In genomic region chr1:156222205-156223000, GRCm38 (mm10) we compare ENCODE assay signal across 11 mouse cellular contexts. TPM values are rescaled to one million over a fixed set of nuclear protein-coding genes. Genes with fewer than 3 reads are reported as not detected.
A peak's percentile ranks its signal among the peaks of the same experiment; 100 is the strongest.
DNase-seq lines count a peak whose midpoint lies in the region; ATAC-seq and TF ChIP-seq lines count a peak whose summit lies in the region.
"Had no signal": no experiment of that assay in that cellular context is flagged by ENCODE, and none has a peak within 500 bp of the region (broad histone marks: within the 10 kb centered on the region; RNA-seq: fewer than 3 reads in every experiment).

No protein-coding gene starts in this region.

- no peaks in the 10 kb centered on the region for H3K9me3 ChIP-seq in forebrain, embryonic 11.5 days (ENCODE audit: control insufficient read depth, low read length)
- no peaks in the 10 kb centered on the region for H3K9me3 ChIP-seq in forebrain, embryonic 15.5 days
- no peaks in the 10 kb centered on the region for H3K9me3 ChIP-seq in hindbrain, embryonic 13.5 days
- no peaks in the 10 kb centered on the region for H3K9me3 ChIP-seq in midbrain, embryonic 13.5 days

- intact Hi-C loops in gastrocnemius, adult 2 months (cut with DNase I), result no loop called here

- H3K27me3 ChIP-seq in forebrain, embryonic 11.5 days (ENCODE audit: control insufficient read depth, insufficient read depth, low read length), result no peaks in the 10 kb centered on the region
- no peaks in the 10 kb centered on the region for H3K27me3 ChIP-seq in forebrain, embryonic 15.5 days
- no peaks in the 10 kb centered on the region for H3K27me3 ChIP-seq in hindbrain, embryonic 13.5 days
- H3K27me3 ChIP-seq in midbrain, embryonic 13.5 days, result no peaks in the 10 kb centered on the region

- no peaks in the 10 kb centered on the region for H3K36me3 ChIP-seq in forebrain, embryonic 11.5 days (ENCODE audit: control insufficient read depth, insufficient read depth, low read length)
- no peaks in the 10 kb centered on the region for H3K36me3 ChIP-seq in forebrain, embryonic 15.5 days
- H3K36me3 ChIP-seq in hindbrain, embryonic 13.5 days, result no peaks in the 10 kb centered on the region
- no peaks in the 10 kb centered on the region for H3K36me3 ChIP-seq in midbrain, embryonic 13.5 days

- H3K4me3 ChIP-seq in forebrain, embryonic 11.5 days (ENCODE audit: low read depth, low read length), result no peak overlapping the region
- H3K4me3 ChIP-seq in forebrain, embryonic 15.5 days, result no peak overlapping the region
- no peak overlapping the region for H3K4me3 ChIP-seq in hindbrain, embryonic 13.5 days
- H3K4me3 ChIP-seq in midbrain, embryonic 13.5 days (replicated peaks), result no peak overlapping the region
- no peak overlapping the region for H3K4me3 ChIP-seq in gastrocnemius, adult 2 months

- 0 out of 2 replicates have a peak, but pooled peaks have one; percentile 56 for ATAC-seq in forebrain, embryonic 11.5 days (replicated peaks; ENCODE audit: low FRiP score)
- ATAC-seq in forebrain, embryonic 15.5 days (replicated peaks), result no peak
- peak; percentile 43; the same call in 1 of the 2 replicates for ATAC-seq in hindbrain, embryonic 13.5 days (ENCODE audit: low FRiP score)
- ATAC-seq in midbrain, embryonic 13.5 days, result peak; percentile 87

- 64% methylated on average over 13 of the region's 13 CpGs for WGBS in forebrain, embryonic 11.5 days
- 54% methylated on average over 13 of the region's 13 CpGs for WGBS in forebrain, embryonic 15.5 days
- 39% methylated on average over 13 of the region's 13 CpGs for WGBS in hindbrain, embryonic 13.5 days
- 25% methylated on average over 13 of the region's 13 CpGs for WGBS in midbrain, embryonic 13.5 days

- no peak overlapping the region for H3K4me2 ChIP-seq in forebrain, embryonic 11.5 days (ENCODE audit: low read depth, low read length, severe bottlenecking)
- H3K4me2 ChIP-seq in forebrain, embryonic 15.5 days (replicated peaks), result no peak overlapping the region
- no peak overlapping the region for H3K4me2 ChIP-seq in hindbrain, embryonic 13.5 days
- H3K4me2 ChIP-seq in midbrain, embryonic 13.5 days (replicated peaks), result no peak overlapping the region

- no peak for TF ChIP-seq POLR2A in brain, embryonic 14.5 days (IDR thresholded peaks at IDR 0.05; ENCODE audit: borderline replicate concordance, extremely low read depth, insufficient read depth, insufficient read length, poor library complexity, severe bottlenecking)

- H3K27ac ChIP-seq in forebrain, embryonic 11.5 days (ENCODE audit: low read depth, low read length), result peak overlapping the region; percentile 3; the same call in 1 of the 2 replicates
- no peak overlapping the region for H3K27ac ChIP-seq in forebrain, embryonic 15.5 days (replicated peaks)
- H3K27ac ChIP-seq in hindbrain, embryonic 13.5 days, result peak overlapping the region; percentile 62; the same call in 1 of the 2 replicates
- peak overlapping the region; percentile 10 for H3K27ac ChIP-seq in midbrain, embryonic 13.5 days
- H3K27ac ChIP-seq in gastrocnemius, adult 2 months, result no peak overlapping the region

- TF ChIP-seq CTCF in brain, embryonic 14.5 days (IDR thresholded peaks at IDR 0.05; ENCODE audit: borderline replicate concordance, extremely low read depth, insufficient read depth, insufficient read length), result no peak
- no peak for TF ChIP-seq CTCF in gastrocnemius, adult 2 months (IDR thresholded peaks at IDR 0.05)

- H3K4me1 ChIP-seq in forebrain, embryonic 11.5 days (replicated peaks; ENCODE audit: control insufficient read depth, insufficient read depth, low read length), result no peaks in the 10 kb centered on the region; the same call in 1 of the 2 replicates
- no peaks in the 10 kb centered on the region for H3K4me1 ChIP-seq in forebrain, embryonic 15.5 days
- H3K4me1 ChIP-seq in hindbrain, embryonic 13.5 days (replicated peaks), result peaks cover 27% of the 10 kb centered on the region
- peaks cover 27% of the 10 kb centered on the region for H3K4me1 ChIP-seq in midbrain, embryonic 13.5 days (replicated peaks)

- peak; percentile 60 for DNase-seq in forebrain, embryonic 11.5 days (ENCODE audit: low spot score)
- peak; percentile 61 for DNase-seq in brain, embryonic 14.5 days (ENCODE audit: low read depth)
- DNase-seq in cerebellum, adult 9-10 months, result no peak
- DNase-seq in thymus, postnatal 10 days (ENCODE audit: low spot score in 2 of 2), result no peak
- no peak for DNase-seq in gastrocnemius, adult 2 months
- DNase-seq: right cerebral cortex, postnatal 14 days had no signal

- H3K9ac ChIP-seq in forebrain, embryonic 11.5 days (ENCODE audit: low read length), result no peak overlapping the region
- no peak overlapping the region for H3K9ac ChIP-seq in forebrain, embryonic 15.5 days (replicated peaks)
- no peak overlapping the region for H3K9ac ChIP-seq in hindbrain, embryonic 13.5 days
- H3K9ac ChIP-seq in midbrain, embryonic 13.5 days (replicated peaks), result no peak overlapping the region; the same call in 1 of the 2 replicates

RNA-seq across cellular contexts. Expression of gene Fam163a, which starts 17.6 kb away (rescaled TPM):
- 2.6 and 3.2 TPM in 2 replicates for polyA plus RNA-seq in forebrain, embryonic 11.5 days (2014; fragmentation: Nextera tagmentation; extraction: Ambion mirVana)
- polyA plus RNA-seq in forebrain, embryonic 15.5 days (2015; fragmentation: Nextera tagmentation; extraction: Ambion mirVana), result 2.4 and 3.0 TPM in 2 replicates
- polyA plus RNA-seq in brain, embryonic 14.5 days (2012; rRNA removed), result 1.7 and 4.0 TPM in 2 replicates
- 4.3 and 6.4 TPM in 2 replicates for polyA plus RNA-seq in hindbrain, embryonic 13.5 days (2015; fragmentation: Nextera tagmentation; extraction: Ambion mirVana)
- polyA plus RNA-seq in midbrain, embryonic 13.5 days (2015; fragmentation: Nextera tagmentation; extraction: Ambion mirVana), result 8.4 and 12.4 TPM in 2 replicates
- not detected for total RNA-seq in gastrocnemius, adult 2 months (2021)
- total RNA-seq: common myeloid progenitor, adult 5-6 weeks had no signal
- polyA plus RNA-seq: C2C12 had no signal

Comparison
In these comparisons a context has a peak if more than half of its experiments do, and no peak if none do; other contexts are left out.
1. H3K27ac ChIP-seq: peak in forebrain, embryonic 11.5 days (single experiment), hindbrain, embryonic 13.5 days (single experiment) and midbrain, embryonic 13.5 days (single experiment); none in forebrain, embryonic 15.5 days (single experiment) and gastrocnemius, adult 2 months (single experiment).
2. DNase-seq: peak in forebrain, embryonic 11.5 days (single experiment) and brain, embryonic 14.5 days (single experiment); none in cerebellum, adult 9-10 months (single experiment), thymus, postnatal 10 days (0 of 2) and gastrocnemius, adult 2 months (single experiment).